Mouse (Mus musculus) layer of hippocampus, postnatal 14 days (tissue): ENCODE measurements around the gene Anapc11. TPM values are rescaled to one million over a fixed set of nuclear protein-coding genes. Genes with fewer than 3 reads are reported as not detected.

ENCODE experiments used
- DNase-seq, 2 experiments: peaks; one replicate each; pipeline ENCODE4 v3.0.0; 2021 to 2022; ENCODE audit warnings: low spot score in 2 of 2, mixed read lengths in 1 of 2
- total RNA-seq, 2 experiments: library from RNA; stranded (reverse); gene quantifications; 2 replicates each; pipeline ENCODE4 v1.2.3; 2021

The Anapc11 gene
- total RNA-seq, 2 experiments from 2014 or later = 88.0 to 96.5 TPM

GRCm38 (mm10) chr11:120598990-120599549 lies 849 bp downstream of the Anapc11 start:
- no peak for DNase-seq

DNA sequence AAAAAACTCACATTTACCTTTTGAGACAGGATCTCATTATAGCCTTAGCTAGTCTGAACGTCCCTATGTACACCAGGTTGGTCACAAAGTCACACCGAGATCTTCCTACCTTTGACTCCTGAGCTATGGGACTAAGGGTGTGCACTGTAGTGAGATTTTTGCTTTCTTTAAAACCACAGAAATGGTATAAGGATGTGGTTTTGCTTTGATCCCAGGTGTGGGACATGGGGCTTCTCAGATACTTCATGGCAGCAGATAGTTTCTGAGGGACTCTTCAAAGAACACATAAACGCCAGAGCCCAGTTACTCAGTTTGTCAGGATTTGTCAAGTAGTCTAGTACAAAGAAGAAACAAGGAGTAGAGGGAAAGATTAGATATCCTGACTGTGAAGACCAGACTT lies 2.5 kb downstream of the Anapc11 start:
- no peak for DNase-seq

- no peak for DNase-seq
Observed at GRCm38 (mm10) chr11:120603545-120603944, 5.3 kb downstream of the Anapc11 start.

GRCm38 (mm10) chr11:120605667-120606066 lies 7.4 kb downstream of the Anapc11 start:
- no peak for DNase-seq

DNA sequence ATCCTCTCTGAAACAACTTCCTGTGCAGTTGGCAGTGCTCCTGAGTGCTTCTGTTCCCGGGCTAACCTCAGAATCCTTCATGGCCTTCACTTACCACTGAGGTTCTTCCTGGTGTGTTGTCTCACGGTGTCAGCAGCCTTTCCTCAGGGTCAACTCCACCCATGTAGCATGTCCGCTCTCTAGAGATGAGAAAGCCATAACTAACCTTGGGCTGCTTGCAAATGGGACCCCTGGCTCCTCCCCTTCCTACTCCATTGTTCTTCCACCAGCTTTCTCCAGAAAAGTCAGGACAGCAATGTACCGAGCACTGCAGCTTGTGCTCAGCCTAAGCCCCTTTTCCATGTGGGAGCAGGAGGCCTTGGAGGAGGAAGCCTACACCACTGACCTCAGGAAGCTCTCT lies 8.5 kb downstream of the Anapc11 start:
- no peak for DNase-seq

GRCm38 (mm10) chr11:120608241-120609034 lies 10.2 kb downstream of the Anapc11 start, which contains the start of gene Npb:
TSS of gene Npb (plus strand) at chr11:120608477.
- DNase-seq = no peak

DNA sequence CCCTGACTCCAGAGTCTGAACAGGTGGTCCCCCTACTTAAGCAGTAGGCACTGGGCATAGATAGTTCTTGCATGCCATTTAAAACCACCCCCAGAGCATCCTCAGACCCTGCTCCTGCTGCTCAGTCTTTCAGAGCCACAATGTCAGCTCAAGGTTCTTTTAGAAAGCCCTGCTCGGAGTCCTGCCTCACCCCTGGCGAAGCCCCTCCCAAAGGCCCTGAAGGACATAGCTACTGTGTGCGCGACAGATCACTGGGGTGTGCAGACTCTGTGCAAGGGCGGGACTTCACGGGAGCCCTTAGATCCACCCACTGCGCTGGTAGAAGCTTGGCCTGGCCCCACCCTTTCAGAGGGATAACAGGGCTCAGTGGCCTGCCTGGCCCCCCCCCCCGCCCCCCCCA lies 11.0 kb downstream of the Anapc11 start:
- DNase-seq = no peak

- DNase-seq = no peak
Observed at GRCm38 (mm10) chr11:120610477-120611046, 12.3 kb downstream of the Anapc11 start.

GRCm38 (mm10) chr11:120612763-120613162 lies 14.5 kb downstream of the Anapc11 start:
- DNase-seq = peak; percentile 63 to 67

GRCm38 (mm10) chr11:120613481-120613972 lies 15.3 kb downstream of the Anapc11 start:
- no peak for DNase-seq

GRCm38 (mm10) chr11:120613976-120614375 lies 15.8 kb downstream of the Anapc11 start:
- DNase-seq = no peak

DNA sequence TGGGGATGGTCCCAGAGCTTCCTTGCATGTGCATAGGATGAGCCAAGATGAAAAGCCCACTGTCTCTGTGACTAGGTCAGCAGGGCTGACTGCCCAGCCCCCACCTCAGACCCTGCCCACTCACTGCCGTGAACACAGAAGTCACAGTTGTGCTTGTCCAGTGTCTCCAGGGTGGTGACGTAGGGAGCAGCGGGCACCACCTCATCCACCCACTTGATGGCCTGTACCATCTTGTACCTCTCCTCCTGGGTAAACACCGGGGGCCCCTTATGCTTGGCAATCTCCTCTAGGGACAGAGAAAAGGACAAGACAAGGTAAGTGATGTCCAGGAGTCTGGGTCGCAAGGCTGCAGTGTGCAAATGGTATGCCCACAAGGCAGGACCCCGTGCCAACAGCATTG lies 16.9 kb downstream of the Anapc11 start:
- no peak for DNase-seq

- DNase-seq = no peak
Observed at GRCm38 (mm10) chr11:120615606-120616203, 17.5 kb downstream of the Anapc11 start.

DNA sequence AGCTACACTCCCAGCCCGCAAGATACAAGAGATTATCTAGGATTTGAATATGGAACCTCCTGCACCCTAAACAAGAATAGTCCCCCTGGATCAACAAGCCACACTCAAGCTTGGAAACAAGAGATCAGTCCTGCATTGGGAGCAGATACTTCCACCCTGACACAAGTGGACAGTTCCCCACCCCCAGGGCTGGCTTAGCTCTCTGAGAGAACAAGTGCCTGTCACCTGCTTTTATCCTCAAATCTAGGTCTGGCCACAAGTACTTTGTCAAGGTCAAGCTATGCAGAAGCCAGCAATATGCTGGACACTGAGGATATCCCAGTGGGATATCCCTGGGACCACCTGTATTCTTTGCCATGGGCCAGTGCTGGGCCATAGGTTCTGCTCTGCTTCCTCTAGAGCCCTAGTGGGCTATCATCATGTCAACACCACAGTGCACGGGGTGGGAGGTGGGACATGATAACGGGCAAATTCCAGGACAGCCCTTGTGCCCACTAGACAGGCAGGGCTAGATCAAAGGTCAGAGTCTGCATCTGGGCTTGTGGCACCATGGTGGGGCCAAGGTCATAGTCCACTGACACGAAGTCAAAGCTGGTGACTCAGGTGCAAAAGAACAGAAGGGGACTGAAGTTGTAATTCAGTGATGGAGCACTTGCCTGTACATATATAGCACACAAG lies 18.5 kb downstream of the Anapc11 start:
- no peak for DNase-seq

DNA sequence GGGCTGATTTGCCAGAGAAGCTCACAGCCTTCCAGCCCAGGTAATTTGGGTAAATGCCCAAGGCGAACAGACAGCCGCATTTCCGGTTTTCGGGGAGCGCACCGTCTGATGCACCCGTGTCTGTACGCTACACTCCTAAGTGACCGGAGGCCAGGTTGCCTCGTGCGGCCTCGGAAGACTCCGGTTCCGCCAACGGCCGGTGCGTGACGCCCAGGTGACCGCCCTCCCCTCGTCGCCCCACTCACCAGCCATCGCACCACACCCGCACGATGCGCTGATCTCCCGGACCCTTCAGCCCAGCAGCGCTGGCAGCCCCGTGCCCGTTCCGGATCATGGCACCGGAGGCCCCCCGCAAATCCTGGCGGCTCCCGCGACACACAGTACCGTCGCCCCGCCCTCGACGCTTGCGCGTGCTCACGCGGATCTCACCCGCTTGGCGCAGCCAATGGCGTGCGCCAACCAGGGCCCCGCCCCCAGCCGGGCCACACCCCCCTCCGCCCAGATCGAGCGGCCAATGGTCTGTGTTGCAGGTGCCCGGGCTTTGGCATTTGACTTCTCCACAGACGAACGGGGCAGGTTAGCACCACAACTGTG lies 19.4 kb downstream of the Anapc11 start, which contains the start of gene Pcyt2:
Gene Pcyt2, minus strand, starts transcription at position 418 of the 594 bp plus-strand sequence.
- DNase-seq = peak; percentile 86 to 92

GRCm38 (mm10) chr11:120618619-120619535 lies 20.7 kb downstream of the Anapc11 start:
- no peak for DNase-seq

- no peak for DNase-seq
Observed at GRCm38 (mm10) chr11:120620195-120620594, 22.0 kb downstream of the Anapc11 start.

GRCm38 (mm10) chr11:120622805-120623204 lies 24.6 kb downstream of the Anapc11 start:
- no peak for DNase-seq

GRCm38 (mm10) chr11:120623961-120624679 lies 25.9 kb downstream of the Anapc11 start:
- DNase-seq = peak; percentile 54 to 65
